Mouse (Mus musculus) stomach, postnatal 0 days (tissue): ENCODE results near the gene Angptl4. TPM values are rescaled to one million over a fixed set of nuclear protein-coding genes. Genes with fewer than 3 reads are reported as not detected.

ENCODE experiments used
- ATAC-seq: fragments of 200-750 bp; cut with Nextera tagmentation; 2 replicates; pipeline ENCODE4 v1.8.0; 2017; ENCODE audit not compliant: low FRiP score, low TSS enrichment
- DNase-seq: peaks from one replicate; pipeline ENCODE4 v3.0.0-alpha.2; 2016; ENCODE audit warnings: low spot score
- H3K27ac ChIP-seq: fragments of 300-500 bp; sonication (generic); replicated peaks from 2 replicates; pipeline ENCODE4 v1.5.1; 2014; ENCODE audit warnings: mild to moderate bottlenecking, control low read depth
- H3K27me3 ChIP-seq: fragments of 300-500 bp; sonication (generic); 2 replicates; pipeline ENCODE4 v1.6.1; 2014; ENCODE audit warnings: low read length; ENCODE audit not compliant: control insufficient read depth, insufficient read depth
- H3K36me3 ChIP-seq: fragments of 300-500 bp; sonication (generic); 2 replicates; pipeline ENCODE4 v1.6.1; 2014; ENCODE audit warnings: low read length, mixed read lengths; ENCODE audit not compliant: control insufficient read depth, insufficient read depth
- H3K4me1 ChIP-seq: fragments of 300-500 bp; sonication (generic); replicated peaks from 2 replicates; pipeline ENCODE4 v1.6.1; 2014; ENCODE audit warnings: antibody characterized with exemption; ENCODE audit not compliant: control insufficient read depth, insufficient read depth
- H3K4me2 ChIP-seq: fragments of 300-500 bp; sonication (generic); replicated peaks from 2 replicates; pipeline ENCODE4 v1.6.1; 2014; ENCODE audit warnings: low read depth, mild to moderate bottlenecking, control low read depth, moderate library complexity
- H3K4me3 ChIP-seq: fragments of 300-500 bp; sonication (generic); 2 replicates; pipeline ENCODE4 v1.5.1; 2014; ENCODE audit warnings: low read depth, low read length, control low read depth
- H3K9ac ChIP-seq: fragments of 300-500 bp; sonication (generic); 2 replicates; pipeline ENCODE4 v1.6.1; 2014; ENCODE audit warnings: mild to moderate bottlenecking, low read length, control low read depth, mixed read lengths
- H3K9me3 ChIP-seq: fragments of 300-500 bp; sonication (generic); 2 replicates; pipeline ENCODE4 v1.6.1; 2016; ENCODE audit warnings: low read length; ENCODE audit not compliant: control insufficient read depth
- CTCF ChIP-seq: IDR thresholded peaks from 2 replicates; pipeline ENCODE4 v1.5.1; 2016; ENCODE audit warnings: antibody characterized with exemption, low read depth, mild to moderate bottlenecking, moderate library complexity
- EP300 ChIP-seq: optimal IDR thresholded peaks from 2 replicates; pipeline ENCODE3; 2016; ENCODE audit warnings: antibody characterized with exemption
- WGBS: fragments of 180-500 bp; shearing (Covaris S2); extraction: QIAGEN DNeasy Blood & Tissue Kit; methylation state at CpG from one replicate; pipeline ENCODE4 v1.1.7; 2014; 5-methylcytosine and 5-hydroxymethylcytosine counted together
- polyA plus RNA-seq: library from polyadenylated mRNA; unstranded; fragments of >200 nt; fragmentation: Nextera tagmentation; extraction: Ambion mirVana; gene quantifications from 2 replicates; pipeline ENCODE4 v1.2.1, GENCODE M21; 2015

The Angptl4 gene
- polyA plus RNA-seq, 1 experiment from 2014 or later = 42.4 TPM

- H3K27ac ChIP-seq = no peak overlapping the region
- 52% methylated on average over 3 of the region's 3 CpGs for WGBS
- no peak for ATAC-seq
- no peak overlapping the region for H3K4me2 ChIP-seq
- no peak overlapping the region for H3K4me3 ChIP-seq
- H3K9ac ChIP-seq = no peak overlapping the region
- no peaks in the 10 kb centered on the region for H3K4me1 ChIP-seq
- H3K27me3 ChIP-seq = no peaks in the 10 kb centered on the region
- no peaks in the 10 kb centered on the region for H3K36me3 ChIP-seq
- no peak for DNase-seq
- TF ChIP-seq EP300 (no peak), CTCF (peak; percentile 72)
- H3K9me3 ChIP-seq = no peaks in the 10 kb centered on the region
These were observed 16.7 kb upstream of the Angptl4 start for GRCm38 (mm10) chr17:33798306-33798705.

GRCm38 (mm10) chr17:33788732-33789131, 7.1 kb upstream of the Angptl4 start:
- DNase-seq = no peak
- WGBS = 38% methylated on average over 4 of the region's 4 CpGs
- H3K36me3 ChIP-seq = no peaks in the 10 kb centered on the region
- TF ChIP-seq CTCF (no peak), EP300 (no peak)
- no peak overlapping the region for H3K4me2 ChIP-seq
- no peak overlapping the region for H3K4me3 ChIP-seq
- H3K9ac ChIP-seq = no peak overlapping the region
- H3K9me3 ChIP-seq = no peaks in the 10 kb centered on the region
- H3K4me1 ChIP-seq = no peaks in the 10 kb centered on the region
- H3K27ac ChIP-seq = no peak overlapping the region
- peak; percentile 90 for ATAC-seq
- H3K27me3 ChIP-seq = no peaks in the 10 kb centered on the region

DNA sequence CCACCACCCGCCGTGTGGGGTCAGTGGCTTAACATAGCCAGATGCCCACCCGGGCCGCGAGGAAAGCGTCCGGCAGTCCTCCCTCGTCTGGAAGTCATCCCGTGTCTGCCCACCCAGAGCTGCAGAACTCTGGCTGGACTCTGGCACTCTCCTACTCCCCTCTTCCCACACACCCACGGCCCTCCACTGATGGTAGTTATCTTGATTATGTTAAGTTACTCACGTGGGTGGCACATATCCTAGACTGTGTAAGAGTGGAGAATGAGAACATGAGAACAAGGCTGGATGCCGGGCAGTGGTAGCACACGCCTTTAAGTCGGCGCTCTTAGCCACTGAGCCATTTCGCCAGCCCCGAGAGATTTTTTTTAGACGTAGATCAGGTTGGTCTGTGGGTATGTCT, 4.7 kb upstream of the Angptl4 start:
- Histone ChIP-seq H3K4me1 (peaks cover 11% of the 10 kb centered on the region; the same call in 1 of the 2 replicates), H3K4me3 (no peak overlapping the region), H3K4me2 (no peak overlapping the region), H3K9ac (no peak overlapping the region), H3K36me3 (no peaks in the 10 kb centered on the region), H3K27ac (no peak overlapping the region), H3K9me3 (no peaks in the 10 kb centered on the region), H3K27me3 (no peaks in the 10 kb centered on the region)
- 87% methylated on average over 18 of the region's 18 CpGs for WGBS
- no peak for DNase-seq
- no peak for TF ChIP-seq CTCF
- TF ChIP-seq EP300 = no peak
- no peak for ATAC-seq

- Histone ChIP-seq H3K27me3 (no peaks in the 10 kb centered on the region), H3K4me3 (no peak overlapping the region), H3K9ac (no peak overlapping the region), H3K36me3 (no peaks in the 10 kb centered on the region), H3K4me1 (peaks cover 21% of the 10 kb centered on the region), H3K27ac (no peak overlapping the region), H3K4me2 (no peak overlapping the region), H3K9me3 (no peaks in the 10 kb centered on the region)
- no peak for TF ChIP-seq EP300
- TF ChIP-seq CTCF = no peak
- 72% methylated on average over 2 of the region's 2 CpGs for WGBS
- no peak for ATAC-seq
- DNase-seq = no peak
These were observed 3.3 kb upstream of the Angptl4 start for GRCm38 (mm10) chr17:33784939-33785338.

DNA sequence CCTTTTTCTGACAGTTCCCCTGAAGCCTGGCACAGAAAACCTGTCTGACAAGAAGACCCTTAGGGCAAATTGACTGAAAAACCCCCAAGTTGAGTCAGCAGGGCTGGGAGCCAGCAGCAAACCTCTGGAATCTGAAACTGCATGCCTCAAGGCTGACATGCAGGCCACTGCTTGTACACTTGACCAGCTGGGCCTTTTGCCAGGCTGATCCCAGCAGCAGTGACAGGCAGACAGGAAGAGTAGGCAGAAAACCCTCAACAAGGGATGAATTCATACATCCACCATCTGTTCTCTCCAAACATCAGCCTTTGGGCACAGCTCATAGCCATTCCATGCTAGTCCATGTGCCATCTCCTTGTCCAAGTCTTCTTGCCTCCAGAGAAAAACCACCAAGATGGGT, 1.8 kb upstream of the Angptl4 start:
- DNase-seq (peak; percentile 64), ATAC-seq (no peak)
- Histone ChIP-seq H3K27me3 (no peaks in the 10 kb centered on the region), H3K27ac (no peak overlapping the region), H3K9ac (no peak overlapping the region), H3K4me2 (no peak overlapping the region), H3K36me3 (no peaks in the 10 kb centered on the region), H3K9me3 (no peaks in the 10 kb centered on the region), H3K4me3 (no peak overlapping the region), H3K4me1 (peaks cover 29% of the 10 kb centered on the region)
- TF ChIP-seq EP300 (peak; percentile 60), CTCF (no peak)

DNA sequence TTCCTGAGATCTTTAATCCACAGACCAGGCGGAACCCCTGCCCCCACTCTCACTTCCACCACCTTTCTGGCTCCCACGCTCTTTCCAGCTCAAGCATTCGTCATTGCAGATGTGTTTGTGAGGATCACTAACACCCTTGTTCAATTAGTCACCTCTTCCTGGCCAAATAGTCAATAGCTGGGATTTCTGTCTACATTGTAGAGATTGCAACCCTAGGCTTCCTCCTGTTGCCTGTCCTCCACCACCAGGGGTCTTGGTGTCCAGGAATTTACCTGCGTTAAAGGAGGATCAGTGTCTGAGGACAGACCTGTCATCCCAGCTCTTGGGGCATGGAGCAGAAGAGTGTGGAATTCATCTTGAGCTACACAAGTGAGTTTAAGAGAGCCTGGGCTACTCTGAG, 437 bp upstream of the Angptl4 start:
- Histone ChIP-seq H3K27me3 (no peaks in the 10 kb centered on the region), H3K9me3 (no peaks in the 10 kb centered on the region), H3K36me3 (no peaks in the 10 kb centered on the region), H3K4me2 (peak overlapping the region; percentile 75), H3K4me1 (peaks cover 31% of the 10 kb centered on the region), H3K4me3 (no peak overlapping the region; the same call in 1 of the 2 replicates), H3K9ac (peak overlapping the region; percentile 69), H3K27ac (peak overlapping the region; percentile 84; the same call in 1 of the 2 replicates)
- WGBS = 31% methylated on average over 4 of the region's 4 CpGs
- ATAC-seq = no peak
- TF ChIP-seq EP300 (no peak), CTCF (peak; percentile 39)
- no peak for DNase-seq
